Mouse (Mus musculus) sigmoid colon, adult 10 weeks (tissue): ENCODE measurements around the gene Tcl1b5. TPM values are rescaled to one million over a fixed set of nuclear protein-coding genes. Genes with fewer than 3 reads are reported as not detected.

Experiments used
- polyA plus RNA-seq: library from polyadenylated mRNA; stranded (reverse); fragments of 350-450 nt; fragmentation: Illumina TruSeq; extraction: RNeasy Lipid Tissue Mini Kit (QIAGEN cat#74804); gene quantifications from one replicate; pipeline ENCODE4 v1.2.3, GENCODE M21; 2014; ENCODE audit warnings: low read depth, low replicate concordance

Gene Tcl1b5
- not detected for polyA plus RNA-seq

GRCm38 (mm10) chr12:105176044-105176443, at the start of gene Tcl1b5:
Tcl1b5 (plus strand) TSS chr12:105176344.

GRCm38 (mm10) chr12:105145714-105146113, 30.4 kb upstream of the Tcl1b5 start, which contains the start of gene Tcl1b2:
Tcl1b2 (plus strand) TSS chr12:105146014.

GRCm38 (mm10) chr12:105159390-105159789, 16.8 kb upstream of the Tcl1b5 start, which contains the start of gene Tcl1b1:
Tcl1b1 (plus strand) TSS chr12:105159690.

GRCm38 (mm10) chr12:105190743-105191142, 14.6 kb downstream of the Tcl1b5 start, which contains the start of gene Tcl1b3:
Tcl1b3 (plus strand) TSS chr12:105191043.

GRCm38 (mm10) chr12:105201657-105202056, 25.5 kb downstream of the Tcl1b5 start, which contains the start of gene Tcl1b4:
Tcl1b4 (plus strand) TSS chr12:105201957.

GRCm38 (mm10) chr12:105222601-105223319, 46.6 kb downstream of the Tcl1b5 start, which contains the start of gene Tcl1:
Tcl1 (minus strand) TSS chr12:105222793.

Other genes with a start within 250 kb of the Tcl1b5 start
- gene Syne3, start 166.5 kb upstream of the Tcl1b5 start, polyA plus RNA-seq: 3.0 TPM
- gene Glrx5, start 143.7 kb upstream of the Tcl1b5 start, polyA plus RNA-seq: 14.8 TPM
- gene Tcl1b2, start 30.3 kb upstream of the Tcl1b5 start, polyA plus RNA-seq: not detected
- gene Tcl1b1, start 16.7 kb upstream of the Tcl1b5 start, polyA plus RNA-seq: not detected
- not detected for gene Tcl1b3, start 14.7 kb downstream of the Tcl1b5 start, polyA plus RNA-seq
- not detected for gene Tcl1b4, start 25.6 kb downstream of the Tcl1b5 start, polyA plus RNA-seq
- gene Tcl1, start 46.4 kb downstream of the Tcl1b5 start, polyA plus RNA-seq: not detected
- gene Tunar, start 157.5 kb downstream of the Tcl1b5 start, polyA plus RNA-seq: not detected